Mouse (Mus musculus): ENCODE results near the gene Fut4.

GRCm38 (mm10) chr9:14726005-14726404, 26.2 kb downstream of the Fut4 start:
- no peak for TF ChIP-seq GATA1 (IDR thresholded peaks at IDR 0.05; ENCODE audit: low read length)
- no peak for TF ChIP-seq TAL1 (IDR thresholded peaks at IDR 0.05; ENCODE audit: low read length)

Data from erythroblast, embryonic 14.5 days (primary cell).